Comparison of ENCODE assay signal across 7 mouse cellular contexts in genomic region chr4:126741448-126741847, GRCm38 (mm10). TPM values are rescaled to one million over a fixed set of nuclear protein-coding genes. Genes with fewer than 3 reads are reported as not detected.
DNase-seq lines count a peak whose midpoint lies in the region; ATAC-seq and TF ChIP-seq lines count a peak whose summit lies in the region.

No protein-coding gene starts in this region.

- no peaks in the 10 kb centered on the region for H3K4me1 ChIP-seq in cortical plate, adult 2 months (ENCODE audit: control insufficient read depth, insufficient read depth, low read length)
- H3K4me1 ChIP-seq in intestine, embryonic 14.5 days (replicated peaks; ENCODE audit: control insufficient read depth, insufficient read depth, low read length) = no peaks in the 10 kb centered on the region

- no peaks in the 10 kb centered on the region for H3K9me3 ChIP-seq in intestine, embryonic 14.5 days (ENCODE audit: control insufficient read depth, low read length)

- 0 out of 2 replicates have a peak overlapping the region, but pooled peaks have one; percentile 8 for H3K4me2 ChIP-seq in intestine, embryonic 14.5 days (ENCODE audit: low read length)

- intact Hi-C loops in left cerebral cortex, postnatal 14 days (cut with DNase I) = loop anchor here (1.0 to 10.0 kb wide), 3 partner anchors 107 to 183 kb away; no protein-coding TSS in a partner anchor

- H3K27ac ChIP-seq in cortical plate, adult 2 months (ENCODE audit: insufficient read depth, low read length) = no peak overlapping the region
- no peak overlapping the region for H3K27ac ChIP-seq in intestine, embryonic 14.5 days (ENCODE audit: low read depth)

- no peak for TF ChIP-seq POLR2A in cortical plate, adult 2 months (IDR thresholded peaks at IDR 0.05; ENCODE audit: extremely low read depth, insufficient read depth, low read length)

- peaks cover 26% of the 10 kb centered on the region for H3K27me3 ChIP-seq in intestine, embryonic 14.5 days (replicated peaks; ENCODE audit: control insufficient read depth, insufficient read depth, low read length)

- peak; percentile 79 for DNase-seq in adrenal gland, adult 2 months
- DNase-seq in gastrocnemius, postnatal 10 days = peak; percentile 73
- peak; percentile 90 for DNase-seq in intestine, embryonic 14.5 days (ENCODE audit: low spot score)
- peak; percentile 87 to 91 for DNase-seq in left cerebral cortex, postnatal 14 days (ENCODE audit: low spot score in 2 of 2)
- peak; percentile 83 for DNase-seq in right cerebral cortex, postnatal 4 days

- TF ChIP-seq CTCF in cortical plate, adult 2 months (IDR thresholded peaks at IDR 0.05; ENCODE audit: extremely low read depth, insufficient read depth, low read length) = peak; percentile 88

- no peak overlapping the region for H3K4me3 ChIP-seq in cortical plate, adult 2 months (ENCODE audit: insufficient read depth, low read length)
- no peak overlapping the region for H3K4me3 ChIP-seq in intestine, embryonic 14.5 days (ENCODE audit: low read depth, low read length)

- peaks cover 25% of the 10 kb centered on the region for H3K36me3 ChIP-seq in intestine, embryonic 14.5 days (ENCODE audit: control insufficient read depth, insufficient read depth, low read length)

- H3K9ac ChIP-seq in intestine, embryonic 14.5 days (ENCODE audit: low read length) = no peak overlapping the region

- 3% methylated on average over 12 of the region's 12 CpGs for WGBS in intestine, embryonic 14.5 days

- peak; percentile 33; the same call in 1 of the 2 replicates for ATAC-seq in intestine, embryonic 14.5 days (replicated peaks; ENCODE audit: low FRiP score, low TSS enrichment, low read depth)
- ATAC-seq in megakaryocyte-erythroid progenitor cell, adult 5-6 weeks (replicated peaks; ENCODE audit: low FRiP score, low TSS enrichment, poor library complexity, severe bottlenecking) = peak; percentile 81

RNA-seq across cellular contexts. Expression of gene Tfap2e, which starts 5.4 kb away (rescaled TPM):
- not detected for total RNA-seq in adrenal gland, adult 2 months (2021)
- not detected in 2 replicates for polyA plus RNA-seq in adrenal gland, adult 2 months (2012; rRNA removed)
- not detected in 2 replicates for polyA plus RNA-seq in cortical plate, adult 2 months (2012; rRNA removed)
- not detected for total RNA-seq in gastrocnemius, postnatal 10 days (2021)
- not detected in 2 replicates for polyA plus RNA-seq in intestine, embryonic 14.5 days (2014; fragmentation: Nextera tagmentation; extraction: Ambion mirVana)
- not detected for total RNA-seq in left cerebral cortex, postnatal 14 days (2021)
- total RNA-seq in megakaryocyte-erythroid progenitor cell, adult 5-6 weeks (2014; fragmentation: Nextera tagmentation) = not detected in 2 replicates
- total RNA-seq in megakaryocyte-erythroid progenitor cell, adult 5-6 weeks (2017) = not detected in 2 replicates

RNA-seq across cellular contexts. Expression of gene Ncdn, which starts 11.8 kb away (rescaled TPM):
- total RNA-seq in adrenal gland, adult 2 months (2021) = 10 to 100 TPM; 32.4 to 36.4 TPM
- polyA plus RNA-seq in adrenal gland, adult 2 months (2012; rRNA removed) = 66.6 and 82.2 TPM in 2 replicates
- 896 and 954 TPM in 2 replicates for polyA plus RNA-seq in cortical plate, adult 2 months (2012; rRNA removed)
- total RNA-seq in gastrocnemius, postnatal 10 days (2021) = 10 to 100 TPM; 12.0 to 13.3 TPM
- polyA plus RNA-seq in intestine, embryonic 14.5 days (2014; fragmentation: Nextera tagmentation; extraction: Ambion mirVana) = 29.0 and 29.8 TPM in 2 replicates
- total RNA-seq in left cerebral cortex, postnatal 14 days (2021) = 100 to 1,000 TPM; 959 to 969 TPM
- 14.3 and 22.2 TPM in 2 replicates for total RNA-seq in megakaryocyte-erythroid progenitor cell, adult 5-6 weeks (2014; fragmentation: Nextera tagmentation)
- 5.9 and 11.7 TPM in 2 replicates for total RNA-seq in megakaryocyte-erythroid progenitor cell, adult 5-6 weeks (2017)

RNA-seq across cellular contexts. Expression of gene AU040320, which starts 11.9 kb away (rescaled TPM):
- 10 to 100 TPM; 36.6 to 40.7 TPM for total RNA-seq in adrenal gland, adult 2 months (2021)
- 29.0 and 35.2 TPM in 2 replicates for polyA plus RNA-seq in adrenal gland, adult 2 months (2012; rRNA removed)
- 43.0 and 43.6 TPM in 2 replicates for polyA plus RNA-seq in cortical plate, adult 2 months (2012; rRNA removed)
- 10 to 100 TPM; 22.2 to 24.2 TPM for total RNA-seq in gastrocnemius, postnatal 10 days (2021)
- 27.2 and 28.9 TPM in 2 replicates for polyA plus RNA-seq in intestine, embryonic 14.5 days (2014; fragmentation: Nextera tagmentation; extraction: Ambion mirVana)
- total RNA-seq in left cerebral cortex, postnatal 14 days (2021) = 10 to 100 TPM; 53.8 to 55.3 TPM
- 24.1 and 25.1 TPM in 2 replicates for total RNA-seq in megakaryocyte-erythroid progenitor cell, adult 5-6 weeks (2014; fragmentation: Nextera tagmentation)
- 9.7 and 20.0 TPM in 2 replicates for total RNA-seq in megakaryocyte-erythroid progenitor cell, adult 5-6 weeks (2017)

Comparison
In these comparisons a context has a peak if more than half of its experiments do, and no peak if none do; other contexts are left out.
1. RNA of gene Ncdn, which starts 11.8 kb away (total RNA-seq): 959 to 969 TPM in left cerebral cortex, postnatal 14 days; 32.4 to 36.4 TPM in adrenal gland, adult 2 months, 5.9 to 22.2 TPM in megakaryocyte-erythroid progenitor cell, adult 5-6 weeks and 12.0 to 13.3 TPM in gastrocnemius, postnatal 10 days; every median in the first group is over 10 times any median in the second.
2. Peak in every context shown above with its lines, with median percentiles within 50 percentile points of each other: DNase-seq.